Mouse (Mus musculus): ENCODE results near the gene Igdcc4. TPM values are rescaled to one million over a fixed set of nuclear protein-coding genes. Genes with fewer than 3 reads are reported as not detected.

The Igdcc4 gene
- polyA plus RNA-seq, 1 experiment from 2014 or later, result 6.3 TPM

DNA sequence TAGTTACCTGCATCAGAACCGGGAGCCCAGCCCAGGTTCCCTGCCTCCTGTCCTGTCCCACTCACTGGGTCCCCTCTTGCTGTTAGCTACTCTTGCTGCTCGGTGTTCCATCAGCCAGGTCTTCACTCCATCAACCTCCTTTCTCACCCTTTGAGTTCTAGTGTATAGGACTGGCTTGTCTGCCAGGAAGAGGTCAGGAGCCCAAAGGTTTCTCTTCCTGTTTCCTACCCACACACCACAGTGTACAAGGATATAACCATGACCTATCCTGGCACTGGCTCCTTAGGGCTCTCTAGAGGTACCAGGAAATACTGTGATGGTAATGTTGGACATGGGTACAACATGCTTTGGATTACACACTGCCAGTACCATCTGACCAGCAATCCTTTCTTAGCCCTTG lies 12.4 kb downstream of the Igdcc4 start:
- Histone ChIP-seq H3K9me3 (replicated peaks) (no peaks in the 10 kb centered on the region), H3K36me3 (replicated peaks) (no peaks in the 10 kb centered on the region; the same call in 1 of the 2 replicates), H3K4me2 (no peak overlapping the region), H3K4me3 (replicated peaks) (no peak overlapping the region), H3K27ac (replicated peaks) (no peak overlapping the region), H3K9ac (no peak overlapping the region), H3K27me3 (peaks cover 17% of the 10 kb centered on the region), H3K4me1 (replicated peaks) (peaks cover 14% of the 10 kb centered on the region; the same call in 1 of the 2 replicates)
- no peak for ATAC-seq (ENCODE audit: insufficient read depth)
- WGBS (ENCODE audit: insufficient replicate concordance), result 67% methylated on average over 2 of the region's 2 CpGs

GRCm38 (mm10) chr9:65115891-65116290 lies 14.6 kb downstream of the Igdcc4 start:
- Histone ChIP-seq H3K27me3 (no peaks in the 10 kb centered on the region), H3K4me1 (replicated peaks) (0 out of 2 replicates have a peak, but pooled peaks cover 5% of the 10 kb centered on the region), H3K36me3 (replicated peaks) (no peaks in the 10 kb centered on the region; the same call in 1 of the 2 replicates), H3K9me3 (replicated peaks) (no peaks in the 10 kb centered on the region), H3K27ac (replicated peaks) (no peak overlapping the region), H3K4me3 (replicated peaks) (no peak overlapping the region), H3K4me2 (no peak overlapping the region), H3K9ac (no peak overlapping the region)
- no peak for ATAC-seq (ENCODE audit: insufficient read depth)
- WGBS (ENCODE audit: insufficient replicate concordance), result 50% methylated on average over 2 of the region's 2 CpGs

DNA sequence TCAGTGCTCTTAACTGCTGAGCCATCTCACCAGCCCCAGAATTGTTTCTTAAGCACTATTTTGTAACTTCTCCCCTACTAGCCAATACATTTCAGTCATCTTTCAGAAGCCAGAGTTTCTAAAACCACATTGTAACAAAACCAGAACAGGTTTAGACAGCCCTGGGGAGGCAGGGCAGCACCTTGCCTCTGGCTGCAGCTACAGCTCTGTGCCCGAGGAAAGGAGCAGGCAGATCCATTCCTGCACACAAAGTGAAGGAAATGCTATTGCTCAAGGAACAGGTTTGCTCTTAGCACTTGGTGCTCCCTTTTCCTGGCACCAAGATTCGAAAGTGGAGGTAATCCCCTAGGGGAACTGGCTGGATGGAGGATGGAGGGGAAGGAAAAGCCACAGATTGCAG lies 16.2 kb downstream of the Igdcc4 start:
- Histone ChIP-seq H3K4me2 (no peak overlapping the region), H3K4me1 (replicated peaks) (0 out of 2 replicates have a peak, but pooled peaks cover 5% of the 10 kb centered on the region), H3K9ac (no peak overlapping the region), H3K4me3 (replicated peaks) (no peak overlapping the region), H3K36me3 (replicated peaks) (no peaks in the 10 kb centered on the region; the same call in 1 of the 2 replicates), H3K27me3 (peaks cover 12% of the 10 kb centered on the region), H3K27ac (replicated peaks) (no peak overlapping the region), H3K9me3 (replicated peaks) (no peaks in the 10 kb centered on the region)
- no peak for ATAC-seq (ENCODE audit: insufficient read depth)
- 45% methylated on average over 2 of the region's 2 CpGs for WGBS (ENCODE audit: insufficient replicate concordance)

DNA sequence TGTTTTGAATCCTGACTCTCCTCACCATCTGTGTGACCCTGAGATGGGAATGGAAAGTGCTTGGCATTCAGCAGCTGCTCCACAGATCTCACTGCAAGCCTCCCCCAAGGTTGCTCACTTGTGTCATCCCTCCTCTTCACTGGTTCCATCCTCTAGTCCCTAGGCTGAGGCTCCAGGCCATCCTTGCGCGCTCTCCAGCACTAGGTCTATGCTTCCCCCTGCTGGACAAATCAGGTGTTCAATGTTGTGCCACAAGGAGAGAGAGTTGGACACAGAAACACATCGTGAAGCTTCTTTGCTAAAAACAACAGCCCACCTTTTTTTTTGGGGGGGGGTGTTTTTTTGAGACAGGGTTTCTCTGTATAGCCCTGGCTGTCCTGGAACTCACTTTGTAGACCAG lies 19.6 kb downstream of the Igdcc4 start:
- H3K27me3 ChIP-seq, result peaks cover 45% of the 10 kb centered on the region
- H3K36me3 ChIP-seq (replicated peaks), result no peaks in the 10 kb centered on the region; the same call in 1 of the 2 replicates
- ATAC-seq (ENCODE audit: insufficient read depth), result no peak
- H3K27ac ChIP-seq (replicated peaks), result no peak overlapping the region
- no peak overlapping the region for H3K4me2 ChIP-seq
- H3K4me1 ChIP-seq (replicated peaks), result peaks cover 8% of the 10 kb centered on the region; the same call in 1 of the 2 replicates
- no peak overlapping the region for H3K4me3 ChIP-seq (replicated peaks)
- no peaks in the 10 kb centered on the region for H3K9me3 ChIP-seq (replicated peaks)
- WGBS (ENCODE audit: insufficient replicate concordance), result 6% methylated on average over 3 of the region's 3 CpGs
- no peak overlapping the region for H3K9ac ChIP-seq

GRCm38 (mm10) chr9:65122545-65122944 lies 21.3 kb downstream of the Igdcc4 start:
- Histone ChIP-seq H3K36me3 (replicated peaks) (no peaks in the 10 kb centered on the region; the same call in 1 of the 2 replicates), H3K4me3 (replicated peaks) (no peak overlapping the region), H3K9me3 (replicated peaks) (no peaks in the 10 kb centered on the region), H3K27me3 (peaks cover 53% of the 10 kb centered on the region), H3K27ac (replicated peaks) (no peak overlapping the region), H3K4me2 (no peak overlapping the region), H3K4me1 (replicated peaks) (peaks cover 8% of the 10 kb centered on the region; the same call in 1 of the 2 replicates), H3K9ac (no peak overlapping the region)
- no peak for ATAC-seq (ENCODE audit: insufficient read depth)
- WGBS (ENCODE audit: insufficient replicate concordance), result 12% methylated on average over 18 of the region's 18 CpGs

- peaks cover 61% of the 10 kb centered on the region for H3K27me3 ChIP-seq
- H3K4me2 ChIP-seq, result peak overlapping the region; percentile 53
- WGBS (ENCODE audit: insufficient replicate concordance), result 4% methylated on average over 48 of the region's 48 CpGs
- no peaks in the 10 kb centered on the region; the same call in 1 of the 2 replicates for H3K36me3 ChIP-seq (replicated peaks)
- H3K9me3 ChIP-seq (replicated peaks), result no peaks in the 10 kb centered on the region
- H3K4me1 ChIP-seq (replicated peaks), result peaks cover 8% of the 10 kb centered on the region
- 0 out of 2 replicates have a peak overlapping the region, but pooled peaks have one; percentile 18 for H3K4me3 ChIP-seq (replicated peaks)
- no peak overlapping the region for H3K9ac ChIP-seq
- no peak for ATAC-seq (ENCODE audit: insufficient read depth)
- no peak overlapping the region for H3K27ac ChIP-seq (replicated peaks)
These were observed 22.4 kb downstream of the Igdcc4 start for GRCm38 (mm10) chr9:65123552-65124168.

DNA sequence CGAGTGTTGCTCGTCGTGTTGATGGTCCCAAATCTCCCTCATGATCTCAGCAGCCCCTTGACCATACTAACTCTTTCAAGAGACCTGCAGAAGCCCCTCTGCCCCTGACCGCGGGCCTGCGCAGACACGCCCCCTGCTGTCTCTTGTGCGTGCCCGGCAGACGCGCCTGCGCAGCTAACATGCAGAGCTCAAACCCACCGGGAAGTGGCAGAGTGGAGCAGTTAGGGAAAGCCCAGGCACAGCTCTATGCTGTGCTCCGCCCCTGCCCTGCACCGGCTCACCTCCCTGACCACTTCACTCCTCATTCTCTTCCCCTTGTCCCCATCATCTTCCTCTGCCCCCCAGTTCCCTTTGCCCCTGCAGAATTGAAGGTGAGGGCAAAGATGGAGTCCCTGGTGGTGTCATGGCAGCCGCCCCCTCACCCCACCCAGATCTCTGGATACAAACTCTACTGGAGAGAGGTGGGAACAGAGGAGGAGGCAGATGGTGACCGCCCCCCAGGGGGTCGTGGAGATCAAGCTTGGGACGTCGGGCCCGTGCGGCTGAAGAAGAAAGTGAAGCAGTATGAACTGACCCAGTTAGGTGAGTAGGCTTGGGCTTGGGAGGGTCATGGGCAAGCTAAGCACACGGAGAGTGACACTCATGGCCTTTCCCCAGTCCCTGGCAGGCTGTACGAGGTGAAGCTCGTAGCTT lies 27.0 kb downstream of the Igdcc4 start:
- no peak overlapping the region for H3K9ac ChIP-seq
- peak overlapping the region; percentile 10 for H3K4me3 ChIP-seq (replicated peaks)
- WGBS (ENCODE audit: insufficient replicate concordance), result 9% methylated on average over 25 of the region's 25 CpGs
- no peak overlapping the region for H3K27ac ChIP-seq (replicated peaks)
- H3K4me1 ChIP-seq (replicated peaks), result peaks cover 6% of the 10 kb centered on the region
- H3K36me3 ChIP-seq (replicated peaks), result no peaks in the 10 kb centered on the region
- ATAC-seq (ENCODE audit: insufficient read depth), result no peak
- H3K4me2 ChIP-seq, result peak overlapping the region; percentile 50
- no peaks in the 10 kb centered on the region for H3K9me3 ChIP-seq (replicated peaks)
- peaks cover 44% of the 10 kb centered on the region for H3K27me3 ChIP-seq

DNA sequence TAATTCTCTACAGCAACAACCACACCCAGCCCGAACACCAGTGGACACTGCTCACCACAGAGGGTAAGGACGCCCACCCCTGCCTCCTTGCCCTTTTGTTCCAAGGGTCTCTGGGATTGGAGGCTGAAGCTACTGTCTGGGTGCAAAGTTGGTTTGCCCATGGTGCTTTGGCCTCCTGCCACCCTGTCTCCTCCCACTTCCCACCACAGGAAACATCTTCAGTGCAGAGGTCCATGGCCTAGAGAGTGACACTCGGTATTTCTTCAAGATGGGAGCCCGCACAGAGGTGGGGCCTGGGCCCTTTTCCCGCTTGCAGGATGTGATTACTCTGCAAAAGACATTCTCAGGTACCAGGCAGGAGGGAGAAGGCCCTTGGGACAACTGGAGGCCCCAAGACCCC lies 30.4 kb downstream of the Igdcc4 start:
- H3K4me2 ChIP-seq, result no peak overlapping the region
- WGBS (ENCODE audit: insufficient replicate concordance), result 27% methylated on average over 5 of the region's 5 CpGs
- H3K9me3 ChIP-seq (replicated peaks), result no peaks in the 10 kb centered on the region
- H3K27me3 ChIP-seq, result peaks cover 29% of the 10 kb centered on the region
- H3K36me3 ChIP-seq (replicated peaks), result peaks cover 3% of the 10 kb centered on the region; the same call in 1 of the 2 replicates
- no peak overlapping the region for H3K9ac ChIP-seq
- no peak overlapping the region for H3K4me3 ChIP-seq (replicated peaks)
- H3K4me1 ChIP-seq (replicated peaks), result no peaks in the 10 kb centered on the region; the same call in 1 of the 2 replicates
- no peak overlapping the region for H3K27ac ChIP-seq (replicated peaks)
- no peak for ATAC-seq (ENCODE audit: insufficient read depth)

DNA sequence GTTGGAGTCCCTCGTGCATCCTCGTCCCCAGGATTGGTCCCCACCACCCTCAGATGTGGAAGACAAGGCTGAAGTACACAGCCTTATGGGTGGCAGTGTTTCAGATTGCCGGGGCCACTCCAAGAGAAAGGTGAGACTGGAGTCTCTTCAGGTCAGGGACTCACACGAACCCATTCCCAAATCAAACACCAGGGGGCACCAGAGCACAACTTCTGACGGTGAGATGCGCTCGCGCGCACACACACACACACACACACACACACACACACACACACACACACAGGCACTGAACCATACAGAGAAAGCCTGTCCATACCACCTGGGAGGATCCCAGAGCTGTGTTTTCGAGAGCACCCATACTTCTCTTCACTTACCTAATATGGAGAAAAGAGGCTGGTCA lies 32.5 kb downstream of the Igdcc4 start:
- Histone ChIP-seq H3K27ac (replicated peaks) (no peak overlapping the region), H3K36me3 (replicated peaks) (peaks cover 3% of the 10 kb centered on the region; the same call in 1 of the 2 replicates), H3K27me3 (peaks cover 29% of the 10 kb centered on the region), H3K9me3 (replicated peaks) (no peaks in the 10 kb centered on the region), H3K4me3 (replicated peaks) (no peak overlapping the region), H3K4me1 (replicated peaks) (no peaks in the 10 kb centered on the region; the same call in 1 of the 2 replicates), H3K9ac (no peak overlapping the region), H3K4me2 (no peak overlapping the region)
- 4% methylated on average over 10 of the region's 10 CpGs for WGBS (ENCODE audit: insufficient replicate concordance)
- no peak for ATAC-seq (ENCODE audit: insufficient read depth)

DNA sequence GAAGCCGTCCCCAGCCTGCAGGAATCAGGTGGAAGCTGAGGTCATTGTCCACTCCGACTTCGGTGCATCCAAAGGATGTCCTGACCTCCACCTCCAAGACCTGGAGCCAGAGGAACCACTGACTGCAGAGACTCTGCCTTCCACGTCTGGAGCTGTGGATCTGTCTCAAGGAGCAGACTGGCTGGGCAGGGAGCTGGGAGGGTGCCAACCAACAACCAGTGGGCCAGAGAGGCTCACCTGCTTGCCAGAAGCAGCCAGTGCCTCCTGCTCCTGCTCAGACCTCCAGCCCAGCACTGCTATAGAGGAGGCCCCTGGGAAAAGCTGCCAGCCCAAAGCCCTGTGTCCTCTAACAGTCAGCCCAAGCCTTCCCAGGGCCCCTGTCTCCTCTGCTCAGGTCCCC lies 33.8 kb downstream of the Igdcc4 start:
- Histone ChIP-seq H3K27ac (replicated peaks) (no peak overlapping the region), H3K36me3 (replicated peaks) (peaks cover 3% of the 10 kb centered on the region; the same call in 1 of the 2 replicates), H3K4me1 (replicated peaks) (no peaks in the 10 kb centered on the region), H3K4me2 (no peak overlapping the region), H3K27me3 (peaks cover 40% of the 10 kb centered on the region), H3K4me3 (replicated peaks) (no peak overlapping the region), H3K9ac (no peak overlapping the region), H3K9me3 (replicated peaks) (no peaks in the 10 kb centered on the region)
- no peak for ATAC-seq (ENCODE audit: insufficient read depth)
- WGBS (ENCODE audit: insufficient replicate concordance), result 76% methylated on average over 4 of the region's 4 CpGs

DNA sequence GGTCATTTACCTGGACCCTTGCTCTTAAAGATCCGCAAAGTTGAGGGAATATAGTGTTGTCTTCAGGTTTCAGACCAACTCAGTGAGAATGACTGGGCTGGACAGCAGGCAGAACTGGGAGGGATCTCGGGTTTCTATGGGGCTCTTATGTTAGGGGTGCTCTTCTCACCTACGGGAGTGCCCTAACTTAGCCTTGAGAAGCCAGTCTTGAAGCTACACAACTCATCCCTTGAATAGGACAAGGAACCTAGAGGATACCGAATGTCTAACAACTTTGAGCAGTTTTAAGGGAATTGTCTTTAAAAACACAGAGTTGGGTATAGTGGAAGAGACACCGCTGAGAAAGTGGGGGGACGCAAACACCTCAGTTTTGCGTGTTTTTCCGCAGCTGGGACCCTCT lies 39.2 kb downstream of the Igdcc4 start:
- 4% methylated on average over 8 of the region's 8 CpGs for WGBS (ENCODE audit: insufficient replicate concordance)
- no peaks in the 10 kb centered on the region for H3K36me3 ChIP-seq (replicated peaks)
- H3K27ac ChIP-seq (replicated peaks), result no peak overlapping the region
- H3K4me3 ChIP-seq (replicated peaks), result peak overlapping the region; percentile 56
- peaks cover 69% of the 10 kb centered on the region for H3K27me3 ChIP-seq
- no peak overlapping the region for H3K9ac ChIP-seq
- H3K4me1 ChIP-seq (replicated peaks), result peaks cover 14% of the 10 kb centered on the region
- no peak for ATAC-seq (ENCODE audit: insufficient read depth)
- no peaks in the 10 kb centered on the region for H3K9me3 ChIP-seq (replicated peaks)
- peak overlapping the region; percentile 80 for H3K4me2 ChIP-seq

All from liver, embryonic 15.5 days (tissue).